Mouse (Mus musculus) heart, embryonic 13.5 days (tissue): ENCODE data around the gene Sap18b. TPM values are rescaled to one million over a fixed set of nuclear protein-coding genes. Genes with fewer than 3 reads are reported as not detected.

Experiments used
- polyA plus RNA-seq: library from polyadenylated mRNA; unstranded; fragments of >200 nt; fragmentation: Nextera tagmentation; extraction: Ambion mirVana; gene quantifications from 2 replicates; pipeline ENCODE4 v1.2.1, GENCODE M21; 2015

Gene Sap18b
- polyA plus RNA-seq, 1 experiment from 2014 or later = 255 TPM

Other genes starting within 250 kb of the Sap18b start
- gene Prss54, start 249.0 kb upstream of the Sap18b start, polyA plus RNA-seq = not detected in 2 replicates
- 15.7 and 16.4 TPM in 2 replicates for gene Gins3, start 191.9 kb upstream of the Sap18b start, polyA plus RNA-seq
- gene Ndrg4, start 148.4 kb upstream of the Sap18b start, polyA plus RNA-seq = 256 and 289 TPM in 2 replicates
- 15.9 and 18.1 TPM in 2 replicates for gene Setd6, start 109.5 kb upstream of the Sap18b start, polyA plus RNA-seq
- 42.8 and 47.4 TPM in 2 replicates for gene Cnot1, start 17.9 kb upstream of the Sap18b start, polyA plus RNA-seq
- 11.7 and 12.4 TPM in 2 replicates for gene Slc38a7, start 28.2 kb downstream of the Sap18b start, polyA plus RNA-seq
- 322 and 326 TPM in 2 replicates for gene Got2, start 63.2 kb downstream of the Sap18b start, polyA plus RNA-seq